Mouse (Mus musculus) 3T3-L1 (cell line): ENCODE measurements around the gene Krtap9-1.
"Not testable (repeated sequence)": the region's sequence is repeated elsewhere in the genome, so short reads cannot be mapped to it uniquely, and the experiment has no call there.

Source experiments
- DNase-seq: peaks from one replicate; pipeline ENCODE4 v3.0.0-alpha.2; 2015; ENCODE audit warnings: low read depth, low spot score

Krtap9-1 gene

DNA sequence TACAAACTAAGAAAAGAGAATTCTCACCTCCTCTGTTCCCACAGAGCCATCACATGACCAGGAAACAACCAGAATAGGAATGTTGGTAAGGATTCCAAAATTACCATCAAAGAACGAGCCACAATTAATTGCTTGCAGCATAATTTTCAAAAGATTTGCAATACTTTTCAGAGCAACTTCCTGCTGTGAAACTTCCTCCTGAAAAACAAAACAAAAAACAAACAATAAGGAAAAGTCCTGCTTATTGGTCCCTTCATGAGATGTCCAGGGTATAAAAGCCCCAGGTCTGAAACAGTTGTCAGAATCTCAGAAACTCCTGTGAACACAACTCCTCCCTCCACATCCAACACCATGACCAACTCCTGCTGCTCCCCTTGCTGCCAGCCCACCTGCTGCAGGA is at the start of gene Krtap9-1:
Gene Krtap9-1, plus strand, starts transcription at position 301 of the 400 bp plus-strand sequence.
- not testable (repeated sequence) for DNase-seq

DNA sequence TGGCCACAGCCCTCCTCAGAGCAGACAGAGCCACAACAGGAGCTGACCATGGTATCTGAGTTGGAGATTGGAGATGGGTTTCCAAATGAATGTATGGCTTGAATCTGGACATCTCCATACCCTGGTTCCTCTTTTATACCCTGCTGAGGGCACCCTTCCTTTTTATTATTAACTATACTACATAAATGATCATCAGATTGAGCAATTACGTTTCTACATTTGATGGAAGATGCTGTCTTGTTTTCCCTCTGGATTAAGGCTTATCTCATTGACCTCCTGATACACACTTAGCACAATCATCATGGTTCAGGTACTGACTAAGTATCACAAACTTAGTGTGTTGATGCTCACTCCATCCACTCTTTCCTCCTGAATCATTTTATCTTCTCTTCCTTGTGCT is 35.2 kb upstream of the Krtap9-1 start, which contains the start of gene 2300003K06Rik:
Gene 2300003K06Rik, minus strand, starts transcription at position 101 of the 400 bp plus-strand sequence.
- no peak for DNase-seq

DNA sequence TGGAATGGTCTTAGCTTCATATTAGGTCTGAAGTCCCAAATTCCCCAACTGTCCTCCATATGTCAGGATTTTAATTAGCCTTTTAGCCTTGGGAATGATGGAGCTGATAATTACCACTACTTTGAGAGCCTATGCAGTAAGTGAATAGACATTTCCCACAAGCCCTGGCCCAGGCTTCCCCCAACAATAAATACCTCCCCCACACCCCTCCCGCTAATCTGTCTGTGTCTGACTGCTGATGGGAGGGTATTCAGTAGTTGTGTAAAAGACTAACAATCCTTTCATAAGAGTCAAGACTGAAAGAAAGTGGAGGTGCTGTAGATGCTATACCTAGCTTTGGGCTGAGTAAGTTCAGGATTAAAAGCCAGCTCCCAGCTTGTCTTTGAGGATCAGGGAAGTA is 31.0 kb upstream of the Krtap9-1 start:
- DNase-seq, result no peak

DNA sequence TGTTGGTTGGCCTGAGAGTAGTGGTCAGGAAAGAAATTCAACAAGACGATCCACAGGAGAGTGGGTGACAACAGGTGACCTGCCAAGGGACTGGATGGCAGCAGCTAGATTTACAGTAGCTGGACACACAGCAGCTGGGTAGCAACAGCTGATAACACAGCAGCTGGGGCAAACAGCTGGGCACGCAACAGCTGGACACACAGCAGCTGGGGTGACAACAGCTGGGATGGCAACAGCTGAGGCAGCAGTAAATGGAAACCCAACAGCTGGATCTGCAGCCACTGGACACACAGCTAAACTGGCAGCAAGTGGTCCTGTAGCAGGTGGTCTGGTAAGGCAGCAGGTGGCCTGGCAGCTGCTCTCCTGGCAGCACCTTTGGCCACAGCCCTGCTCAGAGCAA is 26.4 kb upstream of the Krtap9-1 start:
- no peak for DNase-seq

DNA sequence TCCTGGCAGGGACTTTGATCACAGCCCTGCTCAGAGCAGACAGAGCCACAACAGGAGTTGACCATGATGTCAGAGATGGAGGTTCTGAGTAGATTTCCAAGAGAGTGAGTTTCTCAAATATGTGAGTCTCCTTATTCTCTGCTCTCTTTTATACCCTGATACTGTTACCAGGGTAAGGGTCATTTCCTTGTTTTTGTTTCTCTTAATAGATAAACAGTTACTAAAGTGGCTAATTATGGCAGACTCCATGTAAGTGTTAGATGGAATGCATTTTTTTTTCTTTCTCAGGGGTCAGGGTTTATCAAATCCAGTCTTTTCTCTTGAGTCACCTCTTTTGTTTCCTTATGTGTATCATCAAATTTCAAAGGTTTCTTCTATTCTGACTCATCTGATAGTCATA is 21.7 kb upstream of the Krtap9-1 start, which contains the start of gene Krtap4-16:
Gene Krtap4-16, minus strand, starts transcription at position 101 of the 400 bp plus-strand sequence.
- peak; percentile 36 for DNase-seq

DNA sequence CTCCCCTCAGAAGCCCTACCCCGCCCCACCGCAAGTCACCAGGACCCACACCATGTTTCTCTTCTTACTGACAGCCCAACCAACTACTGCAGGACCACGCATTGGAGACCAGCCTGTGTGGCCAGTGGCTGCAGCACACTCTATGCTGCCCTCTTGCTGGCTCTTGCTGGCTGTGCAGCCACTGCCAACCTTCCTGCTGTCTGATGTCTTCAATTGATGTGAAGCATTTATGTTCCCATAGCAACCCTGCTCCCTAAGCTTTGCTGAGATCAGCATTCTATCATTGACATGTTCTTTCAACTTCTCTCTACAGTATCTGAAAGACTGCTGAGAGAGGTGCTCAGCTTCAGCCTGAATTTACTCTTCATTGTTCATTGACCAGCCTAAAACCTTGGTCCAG is 19.1 kb upstream of the Krtap9-1 start:
- DNase-seq, result peak; percentile 12

DNA sequence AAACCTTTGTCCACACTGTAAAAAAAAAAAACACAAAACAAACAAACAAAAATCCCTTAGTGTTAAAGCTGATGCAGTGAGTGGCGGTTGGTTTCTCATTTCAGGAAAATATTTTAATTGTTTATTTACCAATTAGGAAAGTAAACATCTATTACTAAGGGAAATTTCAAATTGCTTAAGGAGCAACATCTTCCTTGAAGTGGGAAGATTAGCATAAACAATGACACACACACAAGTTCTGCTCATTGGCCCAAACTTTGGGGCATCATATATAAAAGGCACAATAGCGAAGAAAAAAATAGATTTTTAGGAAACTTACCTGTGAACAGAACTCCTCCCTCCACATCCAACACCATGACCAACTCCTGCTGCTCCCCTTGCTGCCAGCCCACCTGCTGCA is 15.6 kb upstream of the Krtap9-1 start, which contains the start of gene Gm11568:
Gene Gm11568, plus strand, starts transcription at position 301 of the 400 bp plus-strand sequence.
- no peak for DNase-seq

DNA sequence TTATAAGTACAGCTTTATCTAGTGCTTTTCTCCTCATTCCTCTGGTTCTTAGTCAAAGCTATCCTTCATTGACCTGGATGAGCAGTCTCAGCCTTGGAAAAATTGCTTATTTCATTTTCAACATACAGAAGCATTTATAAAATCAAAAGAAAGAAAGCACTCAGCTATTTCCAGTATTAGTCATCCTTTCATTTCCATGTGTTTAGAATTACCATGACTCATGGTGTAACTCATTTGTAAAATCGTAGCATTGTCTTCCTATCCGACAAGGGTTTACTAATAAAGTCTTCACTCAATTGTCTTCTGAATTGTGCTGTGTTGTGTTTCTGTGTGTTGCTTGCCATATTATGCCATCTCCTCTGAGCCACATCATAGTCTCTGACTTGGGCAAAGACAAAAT is 14.4 kb upstream of the Krtap9-1 start:
- DNase-seq, result peak; percentile 78

DNA sequence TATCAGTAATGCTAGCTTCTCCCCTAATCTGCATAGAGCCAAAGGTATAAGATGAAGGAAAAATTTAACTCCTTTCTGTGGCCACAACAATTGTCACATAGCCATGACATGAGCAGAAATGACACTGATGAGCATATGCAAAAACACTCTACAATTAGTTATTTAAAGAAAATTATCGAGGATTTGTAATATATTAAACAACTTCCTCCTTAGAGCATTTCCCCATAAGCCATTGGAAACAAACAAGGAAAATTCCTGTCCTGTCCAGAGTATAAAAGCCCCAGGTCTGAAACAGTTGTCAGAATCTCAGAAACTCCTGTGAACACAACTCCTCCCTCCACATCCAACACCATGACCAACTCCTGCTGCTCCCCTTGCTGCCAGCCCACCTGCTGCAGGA is 9.0 kb upstream of the Krtap9-1 start, which contains the start of gene Gm11559:
Gene Gm11559, plus strand, starts transcription at position 301 of the 400 bp plus-strand sequence.
- DNase-seq, result not testable (repeated sequence)

DNA sequence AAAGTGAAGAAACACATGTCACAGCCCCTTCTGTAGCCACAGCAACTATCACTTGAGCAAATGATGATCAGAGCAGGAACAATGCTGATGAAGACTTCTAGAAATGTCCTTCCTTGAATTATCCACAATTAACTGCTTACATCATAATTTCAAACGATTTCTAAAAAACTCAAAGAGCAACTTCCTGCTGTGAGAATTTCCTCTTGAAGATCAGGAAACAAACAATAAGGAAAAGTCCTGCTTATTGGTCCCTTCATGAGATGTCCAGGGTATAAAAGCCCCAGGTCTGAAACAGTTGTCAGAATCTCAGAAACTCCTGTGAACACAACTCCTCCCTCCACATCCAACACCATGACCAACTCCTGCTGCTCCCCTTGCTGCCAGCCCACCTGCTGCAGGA is 5.7 kb downstream of the Krtap9-1 start, which contains the start of gene Gm11567:
Gene Gm11567, plus strand, starts transcription at position 301 of the 400 bp plus-strand sequence.
- not testable (repeated sequence) for DNase-seq

DNA sequence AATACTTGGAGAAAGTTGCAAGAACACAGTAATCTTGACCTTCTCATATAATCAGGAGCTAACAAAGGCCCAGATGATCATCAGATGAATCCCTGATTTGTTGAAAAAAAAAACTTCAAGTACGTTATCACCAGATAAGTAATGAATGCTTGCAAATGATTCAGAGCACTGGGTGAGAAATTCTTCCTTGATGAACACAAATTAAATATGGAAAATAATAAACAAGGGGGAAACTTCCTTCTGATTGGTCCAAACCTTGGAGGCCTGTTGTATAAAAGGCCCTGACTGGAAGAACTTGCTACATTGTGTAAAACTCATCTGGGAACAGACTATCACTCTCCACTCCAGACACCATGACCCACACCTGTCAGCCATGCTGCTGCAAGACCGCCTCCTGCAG is 34.4 kb downstream of the Krtap9-1 start, which contains the start of gene Krtap31-1:
Gene Krtap31-1, plus strand, starts transcription at position 301 of the 400 bp plus-strand sequence.
- DNase-seq, result no peak

DNA sequence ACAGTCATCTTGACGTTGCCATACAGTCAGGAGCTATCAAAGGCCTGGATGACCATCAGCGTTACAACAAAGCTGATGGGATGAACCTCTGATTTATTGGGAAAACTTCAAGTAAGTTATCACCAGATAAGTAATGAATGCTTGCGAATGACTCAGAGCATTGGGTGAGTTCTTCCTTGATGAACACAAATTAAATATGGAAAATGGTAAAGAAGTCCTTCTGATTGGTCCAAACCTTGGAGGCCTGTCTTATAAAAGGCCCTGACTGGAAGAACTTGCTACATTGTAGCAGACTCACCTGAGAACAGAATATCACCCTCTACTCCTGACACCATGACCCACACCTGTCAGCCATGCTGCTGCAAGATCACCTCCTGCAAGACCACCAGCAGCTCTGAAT is 41.3 kb downstream of the Krtap9-1 start, which contains the start of gene Gm11565:
Gene Gm11565, plus strand, starts transcription at position 301 of the 400 bp plus-strand sequence.
- no peak for DNase-seq
